Mouse (Mus musculus): Measurements from ENCODE around the gene Rtl9. TPM values are rescaled to one million over a fixed set of nuclear protein-coding genes. Genes with fewer than 3 reads are reported as not detected.

The Rtl9 gene
- total RNA-seq, 2 experiments from 2014 or later: 0.35 to 0.37 TPM

Other genes with a start within 250 kb of the Rtl9 start
- 10 to 100 TPM in 1 of 2 experiments, 1 to 10 TPM in 1; 7.5 to 10.6 TPM for gene Ammecr1, start 132.9 kb upstream of the Rtl9 start, total RNA-seq (2021)

Data from gastrocnemius, postnatal 14 days (tissue).